Mouse (Mus musculus): Measurements from ENCODE around the gene Mapk10. TPM values are rescaled to one million over a fixed set of nuclear protein-coding genes. Genes with fewer than 3 reads are reported as not detected.

Gene Mapk10
- polyA plus RNA-seq, 2 experiments = 0.48 to 0.60 TPM

- ATAC-seq (ENCODE audit: low FRiP score, low read depth) (no peak), DNase-seq (ENCODE audit: low spot score) (no peak)
- Histone ChIP-seq H3K9me3 (ENCODE audit: control insufficient read depth, low read length) (no peaks in the 10 kb centered on the region), H3K4me1 (ENCODE audit: control insufficient read depth, insufficient read depth, low read length) (no peaks in the 10 kb centered on the region), H3K36me3 (ENCODE audit: control insufficient read depth, insufficient read depth, low read length) (no peaks in the 10 kb centered on the region), H3K27me3 (ENCODE audit: control insufficient read depth, insufficient read depth, low read length) (no peaks in the 10 kb centered on the region), H3K9ac (ENCODE audit: low read depth, low read length, severe bottlenecking) (no peak overlapping the region), H3K27ac (replicated peaks; ENCODE audit: low read depth, low read length) (no peak overlapping the region), H3K4me2 (replicated peaks; ENCODE audit: low read depth, low read length, severe bottlenecking) (no peak overlapping the region), H3K4me3 (replicated peaks; ENCODE audit: low read length) (no peak overlapping the region)
- WGBS = 83% methylated on average over 2 of the region's 2 CpGs
- no peak for TF ChIP-seq POLR2A (IDR thresholded peaks at IDR 0.05; ENCODE audit: borderline replicate concordance, extremely low read depth, insufficient read depth, insufficient read length)
Observed at GRCm38 (mm10) chr5:102920199-102920598, 290.9 kb downstream of the Mapk10 start.

GRCm38 (mm10) chr5:102905441-102906211 lies 305.5 kb downstream of the Mapk10 start:
- no peak for TF ChIP-seq POLR2A (IDR thresholded peaks at IDR 0.05; ENCODE audit: borderline replicate concordance, extremely low read depth, insufficient read depth, insufficient read length)
- WGBS = 73% methylated on average over 13 of the region's 13 CpGs
- Histone ChIP-seq H3K27ac (replicated peaks; ENCODE audit: low read depth, low read length) (no peak overlapping the region), H3K9me3 (ENCODE audit: control insufficient read depth, low read length) (no peaks in the 10 kb centered on the region), H3K27me3 (ENCODE audit: control insufficient read depth, insufficient read depth, low read length) (no peaks in the 10 kb centered on the region), H3K4me2 (replicated peaks; ENCODE audit: low read depth, low read length, severe bottlenecking) (no peak overlapping the region), H3K36me3 (ENCODE audit: control insufficient read depth, insufficient read depth, low read length) (no peaks in the 10 kb centered on the region), H3K9ac (ENCODE audit: low read depth, low read length, severe bottlenecking) (no peak overlapping the region), H3K4me1 (ENCODE audit: control insufficient read depth, insufficient read depth, low read length) (no peaks in the 10 kb centered on the region), H3K4me3 (replicated peaks; ENCODE audit: low read length) (no peak overlapping the region)
- no peak for DNase-seq (ENCODE audit: low spot score)
- ATAC-seq (ENCODE audit: low FRiP score, low read depth) = no peak

- Histone ChIP-seq H3K4me1 (ENCODE audit: control insufficient read depth, insufficient read depth, low read length) (no peaks in the 10 kb centered on the region), H3K27ac (replicated peaks; ENCODE audit: low read depth, low read length) (no peak overlapping the region), H3K9ac (ENCODE audit: low read depth, low read length, severe bottlenecking) (no peak overlapping the region), H3K27me3 (ENCODE audit: control insufficient read depth, insufficient read depth, low read length) (no peaks in the 10 kb centered on the region), H3K4me2 (replicated peaks; ENCODE audit: low read depth, low read length, severe bottlenecking) (no peak overlapping the region), H3K4me3 (replicated peaks; ENCODE audit: low read length) (no peak overlapping the region), H3K9me3 (ENCODE audit: control insufficient read depth, low read length) (no peaks in the 10 kb centered on the region), H3K36me3 (ENCODE audit: control insufficient read depth, insufficient read depth, low read length) (no peaks in the 10 kb centered on the region)
- no peak for DNase-seq (ENCODE audit: low spot score)
- TF ChIP-seq POLR2A (IDR thresholded peaks at IDR 0.05; ENCODE audit: borderline replicate concordance, extremely low read depth, insufficient read depth, insufficient read length) = no peak
- ATAC-seq (ENCODE audit: low FRiP score, low read depth) = no peak
- WGBS = 85% methylated on average over 12 of the region's 12 CpGs
Observed at GRCm38 (mm10) chr5:102904066-102904465, 307.1 kb downstream of the Mapk10 start.

- Histone ChIP-seq H3K27ac (replicated peaks; ENCODE audit: low read depth, low read length) (no peak overlapping the region), H3K36me3 (ENCODE audit: control insufficient read depth, insufficient read depth, low read length) (no peaks in the 10 kb centered on the region), H3K27me3 (ENCODE audit: control insufficient read depth, insufficient read depth, low read length) (no peaks in the 10 kb centered on the region), H3K4me2 (replicated peaks; ENCODE audit: low read depth, low read length, severe bottlenecking) (no peak overlapping the region), H3K4me3 (replicated peaks; ENCODE audit: low read length) (no peak overlapping the region), H3K9ac (ENCODE audit: low read depth, low read length, severe bottlenecking) (no peak overlapping the region), H3K4me1 (ENCODE audit: control insufficient read depth, insufficient read depth, low read length) (no peaks in the 10 kb centered on the region), H3K9me3 (ENCODE audit: control insufficient read depth, low read length) (no peaks in the 10 kb centered on the region)
- DNase-seq (ENCODE audit: low spot score) = no peak
- 80% methylated on average over 9 of the region's 9 CpGs for WGBS
- TF ChIP-seq POLR2A (IDR thresholded peaks at IDR 0.05; ENCODE audit: borderline replicate concordance, extremely low read depth, insufficient read depth, insufficient read length) = no peak
- no peak for ATAC-seq (ENCODE audit: low FRiP score, low read depth)
Observed at GRCm38 (mm10) chr5:102903487-102903886, 307.6 kb downstream of the Mapk10 start.

- DNase-seq (ENCODE audit: low spot score) (no peak), ATAC-seq (ENCODE audit: low FRiP score, low read depth) (no peak)
- H3K4me2 ChIP-seq (replicated peaks; ENCODE audit: low read depth, low read length, severe bottlenecking) = no peak overlapping the region
- H3K27ac ChIP-seq (replicated peaks; ENCODE audit: low read depth, low read length) = no peak overlapping the region
- no peaks in the 10 kb centered on the region for H3K27me3 ChIP-seq (ENCODE audit: control insufficient read depth, insufficient read depth, low read length)
- H3K4me3 ChIP-seq (replicated peaks; ENCODE audit: low read length) = no peak overlapping the region
- no peak overlapping the region for H3K9ac ChIP-seq (ENCODE audit: low read depth, low read length, severe bottlenecking)
- 78% methylated on average over 5 of the region's 5 CpGs for WGBS
- no peaks in the 10 kb centered on the region for H3K4me1 ChIP-seq (ENCODE audit: control insufficient read depth, insufficient read depth, low read length)
- no peaks in the 10 kb centered on the region for H3K9me3 ChIP-seq (ENCODE audit: control insufficient read depth, low read length)
- TF ChIP-seq POLR2A (IDR thresholded peaks at IDR 0.05; ENCODE audit: borderline replicate concordance, extremely low read depth, insufficient read depth, insufficient read length) = no peak
- peaks cover 8% of the 10 kb centered on the region; the same call in 1 of the 2 replicates for H3K36me3 ChIP-seq (ENCODE audit: control insufficient read depth, insufficient read depth, low read length)
Observed at GRCm38 (mm10) chr5:102901176-102901575, 310.0 kb downstream of the Mapk10 start.

All from limb, embryonic 14.5 days (tissue).